Mouse (Mus musculus): ENCODE results near the gene Lypd8. TPM values are rescaled to one million over a fixed set of nuclear protein-coding genes. Genes with fewer than 3 reads are reported as not detected.

Lypd8 gene
- not detected in 2 replicates for polyA plus RNA-seq (2012)

- no peak for TF ChIP-seq GATA1 (IDR thresholded peaks at IDR 0.05; ENCODE audit: low read length)
Observed at GRCm38 (mm10) chr11:58378763-58379278, at the start of gene Lypd8. Gene Lypd8 (plus strand): TSS chr11:58379043.

- TF ChIP-seq GATA1 (IDR thresholded peaks at IDR 0.05; ENCODE audit: low read length): no peak
Observed at GRCm38 (mm10) chr11:58329906-58330275, 49.0 kb upstream of the Lypd8 start.

GRCm38 (mm10) chr11:58330276-58331148 lies 48.3 kb upstream of the Lypd8 start, which contains the start of the genes Zfp672 and Sh3bp5l:
Gene Zfp672 (minus strand): TSS chr11:58330339.
Gene Sh3bp5l (plus strand): TSS chr11:58330724.
- TF ChIP-seq GATA1 (IDR thresholded peaks at IDR 0.05; ENCODE audit: low read length): no peak

DNA sequence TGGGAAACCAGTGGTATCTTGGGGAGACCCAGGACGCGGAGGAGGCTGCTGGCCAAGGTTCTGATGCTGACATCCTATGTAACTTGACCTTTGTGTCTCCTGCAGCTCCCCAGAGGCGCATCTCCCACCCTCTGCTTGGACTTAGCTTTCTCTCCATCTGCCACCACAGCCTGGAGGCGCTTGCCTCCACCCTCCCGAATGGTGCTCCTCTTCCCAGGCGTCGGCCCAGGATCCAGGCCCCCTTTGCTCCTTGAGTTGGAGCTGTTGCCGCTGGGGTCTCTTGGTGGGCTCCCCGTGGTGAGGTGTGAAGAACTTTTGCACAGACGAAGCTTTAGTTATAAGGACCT lies 47.7 kb upstream of the Lypd8 start:
- no peak for TF ChIP-seq GATA1 (IDR thresholded peaks at IDR 0.05; ENCODE audit: low read length)

GRCm38 (mm10) chr11:58331546-58331945 lies 47.3 kb upstream of the Lypd8 start:
- TF ChIP-seq GATA1 (IDR thresholded peaks at IDR 0.05; ENCODE audit: low read length): no peak

GRCm38 (mm10) chr11:58334746-58335145 lies 44.1 kb upstream of the Lypd8 start:
- no peak for TF ChIP-seq GATA1 (IDR thresholded peaks at IDR 0.05; ENCODE audit: low read length)

GRCm38 (mm10) chr11:58346745-58347144 lies 32.1 kb upstream of the Lypd8 start:
- TF ChIP-seq GATA1 (IDR thresholded peaks at IDR 0.05; ENCODE audit: low read length): no peak

DNA sequence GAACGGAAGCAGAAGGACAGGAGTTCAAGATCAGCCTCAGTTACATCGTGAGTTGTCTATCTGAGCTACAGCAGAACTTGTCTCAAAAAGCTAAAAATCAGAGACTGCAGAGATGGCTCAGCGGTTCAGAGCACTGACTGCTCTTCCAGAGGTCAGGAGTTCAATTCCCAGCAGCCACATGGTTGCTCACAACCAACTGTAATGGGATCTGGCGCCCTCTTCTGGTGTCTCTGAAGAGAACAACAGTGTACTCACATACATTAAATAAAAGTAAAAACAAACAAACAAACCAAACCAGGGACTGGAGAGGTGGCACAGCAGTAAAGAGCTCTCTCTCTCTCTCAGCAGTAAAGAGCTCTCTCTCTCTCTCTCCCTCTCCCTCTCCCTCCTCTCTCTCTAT lies 28.2 kb upstream of the Lypd8 start:
- no peak for TF ChIP-seq GATA1 (IDR thresholded peaks at IDR 0.05; ENCODE audit: low read length)

- TF ChIP-seq GATA1 (IDR thresholded peaks at IDR 0.05; ENCODE audit: low read length): no peak
Observed at GRCm38 (mm10) chr11:58351179-58351578, 27.7 kb upstream of the Lypd8 start.

DNA sequence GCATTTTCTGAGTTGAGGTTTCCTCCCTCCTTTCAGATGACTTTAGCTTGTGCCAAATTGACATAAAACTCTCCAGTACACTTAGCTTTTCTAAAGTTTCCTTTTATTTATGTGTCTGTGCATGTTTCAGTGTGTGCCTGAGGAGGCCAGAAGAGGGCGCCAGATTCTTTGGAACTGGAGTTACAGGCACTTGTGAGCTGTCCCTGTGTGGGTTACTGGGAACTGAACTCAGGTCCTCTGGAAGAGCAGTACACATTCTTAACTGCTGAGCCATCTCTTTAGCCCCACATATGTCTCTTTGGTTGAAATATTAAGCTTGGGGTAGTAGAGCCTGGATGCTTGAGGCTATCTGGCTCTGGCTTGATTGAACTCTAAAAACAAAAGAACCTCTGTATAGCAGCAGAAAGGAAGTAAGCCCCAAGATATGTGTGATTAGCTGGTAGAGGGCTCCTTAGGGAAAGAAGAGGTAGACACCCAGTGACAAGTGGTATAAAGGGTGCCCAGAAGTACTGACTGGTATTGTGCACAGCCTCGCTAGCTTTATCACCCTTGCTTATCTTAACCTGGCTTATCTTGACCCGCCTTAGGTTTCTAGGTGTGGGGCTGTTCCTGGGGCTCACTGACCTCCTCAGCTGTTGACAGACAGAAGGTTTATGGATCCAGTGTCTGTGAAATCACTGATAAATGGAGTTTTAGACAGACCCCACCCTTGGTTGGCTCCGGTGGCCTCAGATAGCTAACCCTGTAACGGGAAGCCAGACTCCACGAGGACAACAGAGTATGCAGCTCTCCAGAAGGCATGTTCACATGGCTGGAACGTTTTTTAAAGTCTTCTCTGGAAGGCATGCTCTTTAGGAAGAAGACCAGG lies 25.9 kb upstream of the Lypd8 start:
- TF ChIP-seq GATA1 (IDR thresholded peaks at IDR 0.05; ENCODE audit: low read length): peak; percentile 98

GRCm38 (mm10) chr11:58353709-58354108 lies 25.1 kb upstream of the Lypd8 start:
- TF ChIP-seq GATA1 (IDR thresholded peaks at IDR 0.05; ENCODE audit: low read length): no peak

GRCm38 (mm10) chr11:58354476-58354875 lies 24.4 kb upstream of the Lypd8 start:
- TF ChIP-seq GATA1 (IDR thresholded peaks at IDR 0.05; ENCODE audit: low read length): no peak

GRCm38 (mm10) chr11:58354927-58355326 lies 23.9 kb upstream of the Lypd8 start:
- TF ChIP-seq GATA1 (IDR thresholded peaks at IDR 0.05; ENCODE audit: low read length): no peak

GRCm38 (mm10) chr11:58357042-58357441 lies 21.8 kb upstream of the Lypd8 start:
- no peak for TF ChIP-seq GATA1 (IDR thresholded peaks at IDR 0.05; ENCODE audit: low read length)

GRCm38 (mm10) chr11:58357844-58358534 lies 20.9 kb upstream of the Lypd8 start:
- TF ChIP-seq GATA1 (IDR thresholded peaks at IDR 0.05; ENCODE audit: low read length): no peak

Data from G1E-ER4 (cell line).